In the genomic region with DNA sequence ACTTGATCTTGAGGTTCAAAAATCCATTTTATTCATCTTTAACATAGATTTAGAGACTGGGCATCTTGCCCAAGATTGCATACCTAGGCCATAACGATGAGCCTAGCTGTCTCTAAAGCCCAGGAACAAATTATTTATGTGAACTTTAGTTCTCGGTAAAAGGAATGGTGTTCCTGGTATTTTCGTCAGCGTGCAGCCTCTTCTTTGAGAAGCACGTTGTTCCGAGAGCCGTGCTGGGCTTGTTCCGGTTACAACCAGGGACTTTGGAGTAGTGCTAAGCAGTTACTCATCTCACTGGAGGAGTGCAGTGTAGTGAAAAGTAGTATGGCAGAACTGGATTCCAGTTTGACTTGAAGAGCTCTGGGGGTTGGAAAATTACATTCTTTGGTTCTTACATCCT, we compare ENCODE assay signal across 8 mouse cellular contexts. TPM values are rescaled to one million over a fixed set of nuclear protein-coding genes. Genes with fewer than 3 reads are reported as not detected.
DNase-seq lines count a peak whose midpoint lies in the region; ATAC-seq lines count a peak whose summit lies in the region.

No protein-coding gene starts in this region.

- WGBS in hindbrain, embryonic 15.5 days, result 29% methylated on average over 8 of the region's 8 CpGs
- WGBS in midbrain, embryonic 16.5 days, result 25% methylated on average over 8 of the region's 8 CpGs

- H3K27ac ChIP-seq in hindbrain, embryonic 15.5 days (replicated peaks), result no peak overlapping the region
- peak overlapping the region; percentile 76 for H3K27ac ChIP-seq in midbrain, embryonic 16.5 days (ENCODE audit: low read length)

- H3K4me3 ChIP-seq in hindbrain, embryonic 15.5 days, result peak overlapping the region; percentile 56
- peak overlapping the region; percentile 60 for H3K4me3 ChIP-seq in midbrain, embryonic 16.5 days (ENCODE audit: low read depth, low read length)

- H3K27me3 ChIP-seq in hindbrain, embryonic 15.5 days, result no peaks in the 10 kb centered on the region
- no peaks in the 10 kb centered on the region for H3K27me3 ChIP-seq in midbrain, embryonic 16.5 days (ENCODE audit: control insufficient read depth, insufficient read depth, low read depth, low read length)

- H3K36me3 ChIP-seq in hindbrain, embryonic 15.5 days, result peaks cover 13% of the 10 kb centered on the region
- H3K36me3 ChIP-seq in midbrain, embryonic 16.5 days (ENCODE audit: control insufficient read depth, insufficient read depth, low read length), result peaks cover 12% of the 10 kb centered on the region

- peak; percentile 33 for DNase-seq in CD4-positive, CD25-positive, alpha-beta regulatory T cell, adult 2 months (ENCODE audit: low read depth, low spot score)
- DNase-seq in spleen, adult 12 weeks (ENCODE audit: low spot score), result peak; percentile 4
- DNase-seq in spleen, postnatal 36 days (ENCODE audit: low spot score in 2 of 2), result no peak
- no peak for DNase-seq in frontal cortex, postnatal 10 days (ENCODE audit: low spot score in 2 of 2)
- no peak for DNase-seq in right cerebral cortex, postnatal 36 days (ENCODE audit: low spot score in 2 of 2)

- H3K9ac ChIP-seq in hindbrain, embryonic 15.5 days, result peak overlapping the region; percentile 62
- H3K9ac ChIP-seq in midbrain, embryonic 16.5 days (ENCODE audit: low read depth, low read length), result peak overlapping the region; percentile 76

- H3K9me3 ChIP-seq in hindbrain, embryonic 15.5 days, result no peaks in the 10 kb centered on the region
- no peaks in the 10 kb centered on the region for H3K9me3 ChIP-seq in midbrain, embryonic 16.5 days (replicated peaks; ENCODE audit: control insufficient read depth, low read length, poor library complexity, severe bottlenecking)

- peak overlapping the region; percentile 86 for H3K4me2 ChIP-seq in hindbrain, embryonic 15.5 days
- peak overlapping the region; percentile 73 for H3K4me2 ChIP-seq in midbrain, embryonic 16.5 days (ENCODE audit: low read length)

- H3K4me1 ChIP-seq in hindbrain, embryonic 15.5 days (replicated peaks), result peaks cover 21% of the 10 kb centered on the region
- H3K4me1 ChIP-seq in midbrain, embryonic 16.5 days (ENCODE audit: control insufficient read depth, insufficient read depth, low read length), result peaks cover 18% of the 10 kb centered on the region

- no peak for ATAC-seq in CD4-positive, CD25-positive, alpha-beta regulatory T cell, adult 4 months
- no peak for ATAC-seq in hindbrain, embryonic 15.5 days (ENCODE audit: low FRiP score, low read depth)
- no peak for ATAC-seq in midbrain, embryonic 16.5 days

RNA-seq across cellular contexts. Expression of a gene that starts 0.7 kb away (rescaled TPM):
- polyA plus RNA-seq in CD4-positive, CD25-positive, alpha-beta regulatory T cell, adult 4 months (2017; shearing (Covaris generic)), result 10 to 100 TPM; 55.6 to 63.5 TPM
- 71.2 and 73.0 TPM in 2 replicates for polyA plus RNA-seq in hindbrain, embryonic 15.5 days (2015; fragmentation: Nextera tagmentation; extraction: Ambion mirVana)
- 74.7 and 77.2 TPM in 2 replicates for polyA plus RNA-seq in midbrain, embryonic 16.5 days (2015; fragmentation: Nextera tagmentation; extraction: Ambion mirVana)

RNA-seq across cellular contexts. Expression of a gene that starts 1.1 kb away (rescaled TPM):
- polyA plus RNA-seq in CD4-positive, CD25-positive, alpha-beta regulatory T cell, adult 4 months (2017; shearing (Covaris generic)), result 10 to 100 TPM; 14.8 to 25.3 TPM
- polyA plus RNA-seq in hindbrain, embryonic 15.5 days (2015; fragmentation: Nextera tagmentation; extraction: Ambion mirVana), result 20.8 and 22.2 TPM in 2 replicates
- 18.6 and 19.9 TPM in 2 replicates for polyA plus RNA-seq in midbrain, embryonic 16.5 days (2015; fragmentation: Nextera tagmentation; extraction: Ambion mirVana)

RNA-seq across cellular contexts. Expression of a gene that starts 55.6 kb away (rescaled TPM):
- polyA plus RNA-seq in CD4-positive, CD25-positive, alpha-beta regulatory T cell, adult 4 months (2017; shearing (Covaris generic)), result not detected
- not detected in 2 replicates for polyA plus RNA-seq in hindbrain, embryonic 15.5 days (2015; fragmentation: Nextera tagmentation; extraction: Ambion mirVana)
- not detected in 2 replicates for polyA plus RNA-seq in midbrain, embryonic 16.5 days (2015; fragmentation: Nextera tagmentation; extraction: Ambion mirVana)

RNA-seq across cellular contexts. Expression of a gene that starts 57.4 kb away (rescaled TPM):
- not detected for polyA plus RNA-seq in CD4-positive, CD25-positive, alpha-beta regulatory T cell, adult 4 months (2017; shearing (Covaris generic))
- polyA plus RNA-seq in hindbrain, embryonic 15.5 days (2015; fragmentation: Nextera tagmentation; extraction: Ambion mirVana), result 0.68 and 0.73 TPM in 2 replicates
- polyA plus RNA-seq in midbrain, embryonic 16.5 days (2015; fragmentation: Nextera tagmentation; extraction: Ambion mirVana), result 0.45 and 0.52 TPM in 2 replicates

Comparison
In these comparisons a context has a peak if more than half of its experiments do, and no peak if none do; other contexts are left out.
1. DNase-seq: peak in CD4-positive, CD25-positive, alpha-beta regulatory T cell, adult 2 months (single experiment) and spleen, adult 12 weeks (single experiment); none in spleen, postnatal 36 days (0 of 2), frontal cortex, postnatal 10 days (0 of 2) and right cerebral cortex, postnatal 36 days (0 of 2).